ENCODE assay signal across 8 mouse cellular contexts in the genomic region with DNA sequence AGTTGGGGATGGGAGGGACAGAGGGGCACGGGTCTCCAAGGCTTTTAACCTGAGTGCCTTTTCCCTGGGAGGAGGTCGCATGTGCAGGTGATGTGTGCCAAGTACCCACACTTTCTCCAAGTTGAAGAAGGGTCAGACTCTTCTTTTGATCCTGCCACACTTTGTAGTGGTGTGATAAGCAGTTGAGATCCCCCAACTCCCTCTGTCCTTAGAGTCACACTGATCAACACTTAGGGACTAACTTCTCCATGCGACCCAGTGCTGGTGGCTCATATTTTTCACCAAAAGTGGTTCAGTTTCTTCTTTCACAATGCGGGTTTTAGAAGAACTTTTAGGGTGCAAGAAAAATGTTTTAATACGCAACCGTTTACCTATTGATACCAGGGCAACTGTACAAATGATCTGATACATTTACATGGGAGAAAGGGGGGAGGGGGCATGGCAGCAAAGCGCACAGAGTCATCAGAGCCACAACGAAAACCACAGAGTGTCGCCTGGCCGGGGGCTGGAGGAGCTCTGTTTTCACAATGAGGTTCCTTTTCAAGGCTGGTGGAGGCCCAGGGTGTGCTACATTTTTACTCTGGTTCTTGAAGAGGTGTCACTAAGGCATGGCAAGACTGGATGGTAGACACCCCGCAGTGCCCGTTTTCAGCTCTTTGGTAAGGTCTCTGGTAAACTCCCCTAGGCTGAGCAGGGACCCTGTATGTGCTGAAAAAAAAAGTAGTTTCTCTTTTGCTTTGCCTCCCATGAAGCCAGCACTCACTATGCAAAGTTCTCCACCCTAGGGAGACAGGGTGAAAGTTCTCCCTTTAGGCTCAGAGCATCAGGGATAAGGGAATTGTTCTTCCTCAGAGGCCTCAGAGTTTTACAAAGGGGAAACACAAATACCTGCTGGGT. TPM values are rescaled to one million over a fixed set of nuclear protein-coding genes. Genes with fewer than 3 reads are reported as not detected.
DNase-seq lines count a peak whose midpoint lies in the region; ATAC-seq lines count a peak whose summit lies in the region.

No protein-coding gene starts in this region.

- H3K27ac ChIP-seq in embryonic facial prominence, embryonic 12.5 days, result no peak overlapping the region
- H3K27ac ChIP-seq in intestine, embryonic 14.5 days (ENCODE audit: low read depth), result no peak overlapping the region
- peak overlapping the region; percentile 82 for H3K27ac ChIP-seq in midbrain, embryonic 10.5 days (replicated peaks)

- 0 out of 2 replicates have a peak overlapping the region, but pooled peaks have one; percentile 49 for H3K9ac ChIP-seq in embryonic facial prominence, embryonic 12.5 days
- peak overlapping the region; percentile 51 for H3K9ac ChIP-seq in intestine, embryonic 14.5 days (ENCODE audit: low read length)

- ATAC-seq in embryonic facial prominence, embryonic 12.5 days (ENCODE audit: insufficient number of reproducible peaks, insufficient read depth, low FRiP score, low TSS enrichment), result no peak
- no peak for ATAC-seq in intestine, embryonic 14.5 days (replicated peaks; ENCODE audit: low FRiP score, low TSS enrichment, low read depth)

- H3K36me3 ChIP-seq in embryonic facial prominence, embryonic 12.5 days, result no peaks in the 10 kb centered on the region
- no peaks in the 10 kb centered on the region for H3K36me3 ChIP-seq in intestine, embryonic 14.5 days (ENCODE audit: control insufficient read depth, insufficient read depth, low read length)
- no peaks in the 10 kb centered on the region for H3K36me3 ChIP-seq in midbrain, embryonic 10.5 days

- WGBS in embryonic facial prominence, embryonic 12.5 days, result 33% methylated on average over 12 of the region's 12 CpGs
- WGBS in intestine, embryonic 14.5 days, result 52% methylated on average over 12 of the region's 12 CpGs
- WGBS in midbrain, embryonic 10.5 days, result 34% methylated on average over 12 of the region's 12 CpGs

- DNase-seq in heart, adult 9 months (ENCODE audit: low spot score in 2 of 2), result peak; percentile 1 to 13
- no peak for DNase-seq in heart, adult 8-10 months (ENCODE audit: low spot score)
- no peak for DNase-seq in intestine, embryonic 14.5 days (ENCODE audit: low spot score)
- no peak for DNase-seq in midbrain, embryonic 10.5 days (ENCODE audit: low spot score)
- DNase-seq in urinary bladder, postnatal 10 days (ENCODE audit: low spot score), result no peak
- no peak for DNase-seq in left cerebral cortex, adult 11 months (ENCODE audit: low spot score)
- no peak for DNase-seq in kidney, adult 8-10 months

- peaks cover 18% of the 10 kb centered on the region for H3K27me3 ChIP-seq in embryonic facial prominence, embryonic 12.5 days
- no peaks in the 10 kb centered on the region for H3K27me3 ChIP-seq in intestine, embryonic 14.5 days (replicated peaks; ENCODE audit: control insufficient read depth, insufficient read depth, low read length)
- peaks cover 55% of the 10 kb centered on the region for H3K27me3 ChIP-seq in midbrain, embryonic 10.5 days (ENCODE audit: low read depth, poor library complexity, severe bottlenecking)

- H3K4me1 ChIP-seq in embryonic facial prominence, embryonic 12.5 days, result peaks cover 12% of the 10 kb centered on the region
- peaks cover 3% of the 10 kb centered on the region; the same call in 1 of the 2 replicates for H3K4me1 ChIP-seq in intestine, embryonic 14.5 days (replicated peaks; ENCODE audit: control insufficient read depth, insufficient read depth, low read length)
- H3K4me1 ChIP-seq in midbrain, embryonic 10.5 days, result peaks cover 22% of the 10 kb centered on the region

- peak overlapping the region; percentile 30 for H3K4me3 ChIP-seq in embryonic facial prominence, embryonic 12.5 days
- H3K4me3 ChIP-seq in intestine, embryonic 14.5 days (ENCODE audit: low read depth, low read length), result peak overlapping the region; percentile 35
- peak overlapping the region; percentile 59 for H3K4me3 ChIP-seq in midbrain, embryonic 10.5 days

- no peaks in the 10 kb centered on the region for H3K9me3 ChIP-seq in embryonic facial prominence, embryonic 12.5 days
- no peaks in the 10 kb centered on the region for H3K9me3 ChIP-seq in intestine, embryonic 14.5 days (ENCODE audit: control insufficient read depth, low read length)
- no peaks in the 10 kb centered on the region for H3K9me3 ChIP-seq in midbrain, embryonic 10.5 days (replicated peaks)

- peak overlapping the region; percentile 79 for H3K4me2 ChIP-seq in embryonic facial prominence, embryonic 12.5 days (replicated peaks)
- peak overlapping the region; percentile 77 for H3K4me2 ChIP-seq in intestine, embryonic 14.5 days (ENCODE audit: low read length)

RNA-seq across cellular contexts. Expression of gene Lrmda, which starts 0.7 kb away (rescaled TPM):
- 1 to 10 TPM; 1.8 to 3.0 (median 2.4) TPM for total RNA-seq in heart, adult 8-10 months (2022)
- polyA plus RNA-seq in embryonic facial prominence, embryonic 12.5 days (2016; fragmentation: Nextera tagmentation; extraction: Ambion mirVana), result 0.28 and 0.69 TPM in 2 replicates
- 0.63 and 0.70 TPM in 2 replicates for polyA plus RNA-seq in intestine, embryonic 14.5 days (2014; fragmentation: Nextera tagmentation; extraction: Ambion mirVana)
- 0.38 TPM in 1 of 2 replicates, not detected in the other for polyA plus RNA-seq in midbrain, embryonic 10.5 days (2016; fragmentation: Nextera tagmentation; extraction: Ambion mirVana)

RNA-seq across cellular contexts. Expression of gene Zfp503, which starts 30.8 kb away (rescaled TPM):
- total RNA-seq in heart, adult 8-10 months (2022), result 1 to 10 TPM; 1.9 to 2.2 (median 2.2) TPM
- polyA plus RNA-seq in embryonic facial prominence, embryonic 12.5 days (2016; fragmentation: Nextera tagmentation; extraction: Ambion mirVana), result 35.5 and 40.3 TPM in 2 replicates
- polyA plus RNA-seq in intestine, embryonic 14.5 days (2014; fragmentation: Nextera tagmentation; extraction: Ambion mirVana), result 11.4 and 12.7 TPM in 2 replicates
- 11.2 and 13.0 TPM in 2 replicates for polyA plus RNA-seq in midbrain, embryonic 10.5 days (2016; fragmentation: Nextera tagmentation; extraction: Ambion mirVana)

Comparison
In these comparisons a context has a peak if more than half of its experiments do, and no peak if none do; other contexts are left out.
1. DNase-seq: peak in heart, adult 9 months (2 of 2); none in heart, adult 8-10 months (single experiment), intestine, embryonic 14.5 days (single experiment), midbrain, embryonic 10.5 days (single experiment), urinary bladder, postnatal 10 days (single experiment), left cerebral cortex, adult 11 months (single experiment) and kidney, adult 8-10 months (0 of 2).
2. Peak in every context shown above with its lines, with median percentiles within 50 percentile points of each other: H3K4me3 ChIP-seq.